Mouse (Mus musculus) C2C12 (cell line): Measurements from ENCODE around the gene Pnpo.

Experiments
- CEBPB ChIP-seq: IDR thresholded peaks from one replicate; pipeline ENCODE4 v1.6.1; 2011; ENCODE audit warnings: low read depth, mild to moderate bottlenecking, control low read depth, moderate library complexity
- CTCF ChIP-seq: IDR thresholded peaks from one replicate; pipeline ENCODE4 v1.5.1; 2011; ENCODE audit not compliant: control insufficient read depth, insufficient read depth, insufficient read length
- MAX ChIP-seq: IDR thresholded peaks from one replicate; pipeline ENCODE4 v1.6.1; 2011; ENCODE audit warnings: mild to moderate bottlenecking, control low read depth
- MYOD1 ChIP-seq: IDR thresholded peaks from one replicate; pipeline ENCODE4 v1.6.1; 2011; ENCODE audit warnings: low read depth; ENCODE audit not compliant: control insufficient read depth, insufficient read length
- USF1 ChIP-seq: IDR thresholded peaks from one replicate; pipeline ENCODE4 v1.6.1; 2011; ENCODE audit warnings: low read depth, mild to moderate bottlenecking, control low read depth, moderate library complexity

DNA sequence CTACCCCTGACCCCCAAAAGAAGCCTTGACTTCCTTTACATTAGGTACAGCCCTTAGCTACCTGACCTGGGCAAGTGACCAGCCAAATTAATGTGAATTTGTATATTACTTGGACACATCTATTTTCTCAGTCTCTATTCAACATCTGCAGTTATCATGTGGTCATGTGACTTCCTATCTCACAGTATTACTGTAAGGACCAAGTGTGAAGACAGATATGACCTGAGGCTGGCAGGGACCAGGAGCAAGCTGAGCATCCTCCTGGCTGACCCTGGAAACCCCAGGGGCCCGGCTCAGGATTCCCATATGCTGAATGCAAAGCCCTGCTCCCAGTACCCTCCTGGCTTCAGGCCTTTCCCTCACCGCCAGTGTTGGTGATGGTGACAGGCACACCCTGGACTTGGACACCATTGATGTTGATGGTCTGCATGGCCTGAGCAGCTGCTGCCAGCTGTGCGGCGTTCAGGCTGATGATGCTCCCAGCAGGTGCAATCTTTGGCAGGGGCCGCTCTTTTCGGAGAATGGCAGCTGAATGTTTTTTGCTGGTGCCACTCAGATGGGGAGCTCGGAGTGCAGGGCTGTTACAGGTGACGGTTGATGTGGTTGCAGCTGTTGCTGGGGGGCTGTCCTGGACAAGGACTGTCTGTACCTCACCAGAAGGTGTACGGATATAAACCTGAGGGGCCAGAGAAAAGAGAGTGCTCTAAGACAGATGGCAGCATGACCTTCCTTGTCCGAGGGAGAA is 13.4 kb upstream of the Pnpo start:
- TF ChIP-seq CTCF (no peak), USF1 (no peak), MYOD1 (no peak), CEBPB (no peak), MAX (no peak)
